Mouse (Mus musculus) CH12.LX (cell line): Measurements from ENCODE around the gene Ptprd. TPM values are rescaled to one million over a fixed set of nuclear protein-coding genes. Genes with fewer than 3 reads are reported as not detected.

Experiments used
- DNase-seq: peaks from one replicate; pipeline ENCODE4 v3.0.0-alpha.2; 2013; ENCODE audit errors: extremely low read depth
- H3K27ac ChIP-seq: 2 replicates; pipeline ENCODE4 v1.5.1; 2012; ENCODE audit warnings: low read depth, mild to moderate bottlenecking, control low read depth, moderate library complexity; ENCODE audit not compliant: insufficient read depth
- H3K27me3 ChIP-seq: replicated peaks from 2 replicates; pipeline ENCODE3; 2012; ENCODE audit warnings: inconsistent platforms
- H3K36me3 ChIP-seq, 2 experiments: replicated peaks in 1 of 2; 2 replicates each; pipeline versions ENCODE3 to v1.6.1; 2012; ENCODE audit warnings: inconsistent platforms in 1 of 2, low read length in 1 of 2, mild to moderate bottlenecking in 1 of 2, mixed read lengths in 1 of 2, moderate library complexity in 1 of 2; ENCODE audit not compliant: control insufficient read depth in 1 of 2, insufficient read depth in 1 of 2
- H3K4me1 ChIP-seq, 2 experiments: 2 replicates each; pipeline ENCODE4 v1.6.1; 2012; ENCODE audit warnings: inconsistent platforms in 1 of 2, moderate library complexity in 1 of 2; ENCODE audit not compliant: insufficient read depth in 2 of 2, control insufficient read depth in 1 of 2
- H3K4me2 ChIP-seq: 2 replicates; pipeline ENCODE4 v1.6.1; 2012; ENCODE audit warnings: low read depth, mild to moderate bottlenecking, control low read depth; ENCODE audit not compliant: poor library complexity, insufficient read depth, severe bottlenecking
- H3K4me3 ChIP-seq, 3 experiments: fragments of 150-350 bp in 1 of 3; sonication (generic) in 1 of 3; replicated peaks in 1 of 3; 2 replicates each; pipeline versions ENCODE3 to v1.5.1; 2011 to 2012; ENCODE audit warnings: low read depth in 2 of 3, low read length in 2 of 3, mild to moderate bottlenecking in 2 of 3, moderate library complexity in 2 of 3, control low read depth in 1 of 3, improper control_type of control experiment in 1 of 3, inconsistent platforms in 1 of 3, mixed read lengths in 1 of 3; ENCODE audit not compliant: poor library complexity in 1 of 3
- H3K79me2 ChIP-seq: replicated peaks from 2 replicates; pipeline ENCODE4 v1.6.1; 2012; ENCODE audit warnings: mild to moderate bottlenecking, moderate library complexity; ENCODE audit not compliant: control insufficient read depth, poor library complexity, insufficient read depth, severe bottlenecking; ENCODE audit errors: extremely low read depth
- H3K9ac ChIP-seq: 2 replicates; pipeline ENCODE4 v1.6.1; 2012; ENCODE audit warnings: low read depth, mild to moderate bottlenecking, control low read depth, moderate library complexity; ENCODE audit not compliant: insufficient read depth
- H3K9me3 ChIP-seq: replicated peaks from 2 replicates; pipeline ENCODE3; 2012; ENCODE audit warnings: low read length, inconsistent platforms, mixed read lengths
- BHLHE40 ChIP-seq: IDR thresholded peaks from 2 replicates; pipeline ENCODE4 v1.6.1; 2011; ENCODE audit warnings: mild to moderate bottlenecking, low read depth, low read length, improper control_type of control experiment
- CHD1 ChIP-seq: IDR thresholded peaks from 2 replicates; pipeline ENCODE4 v1.6.1; 2012; ENCODE audit warnings: low read depth, low read length, improper control_type of control experiment, inconsistent platforms
- E2F4 ChIP-seq: IDR thresholded peaks from 2 replicates; pipeline ENCODE4 v1.6.1; 2011; ENCODE audit warnings: low read depth, low read length, improper control_type of control experiment; ENCODE audit not compliant: insufficient replicate concordance
- EP300 ChIP-seq: IDR thresholded peaks from 2 replicates; pipeline ENCODE4 v1.6.1; 2011; ENCODE audit warnings: low read length, improper control_type of control experiment
- ETS1 ChIP-seq: conservative IDR thresholded peaks from 2 replicates; pipeline ENCODE4 v1.6.1; 2012; ENCODE audit warnings: low read depth, mild to moderate bottlenecking, inconsistent platforms, low read length, improper control_type of control experiment, moderate library complexity
- GABPA ChIP-seq: IDR thresholded peaks from 2 replicates; pipeline ENCODE4 v1.6.1; 2012; ENCODE audit warnings: low read depth, low read length, improper control_type of control experiment, inconsistent platforms; ENCODE audit not compliant: insufficient replicate concordance
- HCFC1 ChIP-seq: IDR thresholded peaks from 2 replicates; pipeline ENCODE4 v1.6.1; 2012; ENCODE audit warnings: low read depth, mild to moderate bottlenecking, inconsistent platforms, low read length, improper control_type of control experiment
- JUND ChIP-seq: conservative IDR thresholded peaks from 2 replicates; pipeline ENCODE4 v1.6.1; 2011; ENCODE audit warnings: low read depth, low read length, improper control_type of control experiment
- KAT2A ChIP-seq: IDR thresholded peaks from 2 replicates; pipeline ENCODE4 v1.6.1; 2012; ENCODE audit warnings: low read length, improper control_type of control experiment, inconsistent platforms; ENCODE audit not compliant: insufficient replicate concordance
- MAFK ChIP-seq: IDR thresholded peaks from 2 replicates; pipeline ENCODE4 v1.6.1; 2011; ENCODE audit warnings: low read length, improper control_type of control experiment; ENCODE audit not compliant: insufficient replicate concordance
- MAX ChIP-seq: IDR thresholded peaks from 2 replicates; pipeline ENCODE4 v1.6.1; 2011; ENCODE audit warnings: low read length, improper control_type of control experiment
- MXI1 ChIP-seq: IDR thresholded peaks from 2 replicates; pipeline ENCODE4 v1.6.1; 2011; ENCODE audit warnings: mild to moderate bottlenecking, low read depth, low read length, improper control_type of control experiment
- MYC ChIP-seq: IDR thresholded peaks from 2 replicates; pipeline ENCODE4 v1.6.1; 2011; ENCODE audit warnings: low read depth, mild to moderate bottlenecking, improper control_type of control experiment, low read length
- NELFE ChIP-seq: IDR thresholded peaks from 2 replicates; pipeline ENCODE4 v1.6.1; 2011; ENCODE audit warnings: low read depth, low read length, improper control_type of control experiment
- POLR2A ChIP-seq: IDR thresholded peaks from 2 replicates; pipeline ENCODE4 v1.6.1; 2011; ENCODE audit warnings: low read depth, mild to moderate bottlenecking, improper control_type of control experiment, low read length
- RCOR1 ChIP-seq: conservative IDR thresholded peaks from 2 replicates; pipeline ENCODE4 v1.6.1; 2012; ENCODE audit warnings: low read depth, mild to moderate bottlenecking, inconsistent platforms, low read length, improper control_type of control experiment
- TCF12 ChIP-seq: IDR thresholded peaks from 2 replicates; pipeline ENCODE4 v1.6.1; 2014; ENCODE audit warnings: low read depth, mild to moderate bottlenecking, inconsistent platforms, low read length, improper control_type of control experiment
- UBTF ChIP-seq: IDR thresholded peaks from 2 replicates; pipeline ENCODE4 v1.6.1; 2012; ENCODE audit warnings: low read depth, mild to moderate bottlenecking, inconsistent platforms, low read length, improper control_type of control experiment, moderate library complexity
- USF2 ChIP-seq: conservative IDR thresholded peaks from 2 replicates; pipeline ENCODE4 v1.6.1; 2011; ENCODE audit warnings: low read depth, low read length, improper control_type of control experiment
- ZMIZ1 ChIP-seq: IDR thresholded peaks from 2 replicates; pipeline ENCODE4 v1.6.1; 2012; ENCODE audit warnings: low read depth, mild to moderate bottlenecking, inconsistent platforms, low read length, improper control_type of control experiment
- ZNF384 ChIP-seq: IDR thresholded peaks from 2 replicates; pipeline ENCODE4 v1.6.1; 2012; ENCODE audit warnings: low read depth, low read length, improper control_type of control experiment, inconsistent platforms
- dilution Hi-C: fragments of 300-500 bp; cut with MboI; formaldehyde crosslinking; loops from 2 replicates; pipeline ENCODE4 v1.14.3; 2020; ENCODE audit warnings: low sequenced_read_pairs; ENCODE audit not compliant: extremely low pct_unique_long_range_greater_than_20kb, extremely low pct_ligation_motif_present
- in situ Hi-C: fragments of 300-500 bp; cut with MboI; formaldehyde crosslinking; loops from 3 replicates; pipeline ENCODE4 v1.14.3; 2019; ENCODE audit warnings: low sequenced_read_pairs, low pct_ligation_motif_present, low pct_unique_long_range_greater_than_20kb, mixed read lengths
- polyA plus RNA-seq: library from polyadenylated mRNA; unstranded; fragments of >175 nt; gene quantifications from 2 replicates; pipeline ENCODE4 v1.2.1, GENCODE M21; 2012; ENCODE audit warnings: low read depth; ENCODE audit not compliant: insufficient read length
- total RNA-seq, 2 experiments: library from RNA; depleted of rRNA; stranded (reverse); fragments of 300-350 nt in 1 of 2; fragments of >200 nt in 1 of 2; gene quantifications; 2 replicates each; pipeline ENCODE4 v1.2.3; 2012 to 2014

Gene Ptprd
- total and polyA plus RNA-seq, 3 experiments = not detected

- H3K4me1 ChIP-seq = no peaks in the 10 kb centered on the region
- H3K36me3 ChIP-seq = no peaks in the 10 kb centered on the region
- TF ChIP-seq TCF12 = no peak
- no peak for TF ChIP-seq CHD1
- no peak for TF ChIP-seq BHLHE40
- no peak for TF ChIP-seq KAT2A
- no peak for TF ChIP-seq EP300
- no peak for TF ChIP-seq RCOR1
- TF ChIP-seq ZNF384 = no peak
- TF ChIP-seq MAFK = no peak
- TF ChIP-seq E2F4 = no peak
- TF ChIP-seq ETS1 = no peak
- no peak for TF ChIP-seq UBTF
- no peak for TF ChIP-seq HCFC1
- TF ChIP-seq ZMIZ1 = no peak
- TF ChIP-seq MYC = no peak
- no peak for TF ChIP-seq JUND
- TF ChIP-seq MAX = no peak
- no peak for TF ChIP-seq GABPA
- no peak for TF ChIP-seq MXI1
- no peak for TF ChIP-seq NELFE
- no peak for TF ChIP-seq POLR2A
- no peak for DNase-seq
- H3K79me2 ChIP-seq = no peaks in the 10 kb centered on the region
- H3K4me3 ChIP-seq = no peak overlapping the region
- H3K27ac ChIP-seq = no peak overlapping the region
- H3K9me3 ChIP-seq = peaks cover 34% of the 10 kb centered on the region
- H3K9ac ChIP-seq = no peak overlapping the region
- H3K4me2 ChIP-seq = no peak overlapping the region
- no peaks in the 10 kb centered on the region for H3K27me3 ChIP-seq
- dilution Hi-C loops (no loop called here), in situ Hi-C loops (no loop called here)
Observed at GRCm38 (mm10) chr4:76566006-76566405, 1645.8 kb downstream of the Ptprd start.

GRCm38 (mm10) chr4:76541769-76542168, 1670.0 kb downstream of the Ptprd start:
- Histone ChIP-seq H3K79me2 (no peaks in the 10 kb centered on the region), H3K27me3 (no peaks in the 10 kb centered on the region), H3K4me2 (no peak overlapping the region), H3K9me3 (peaks cover 14% of the 10 kb centered on the region), H3K4me1 (no peaks in the 10 kb centered on the region), H3K9ac (no peak overlapping the region), H3K27ac (no peak overlapping the region), H3K36me3 (no peaks in the 10 kb centered on the region), H3K4me3 (no peak overlapping the region)
- dilution Hi-C loops (no loop called here), in situ Hi-C loops (no loop called here)
- no peak for DNase-seq
- TF ChIP-seq MAX (no peak), MXI1 (no peak), CHD1 (no peak), POLR2A (no peak), USF2 (no peak), TCF12 (no peak)
